Mouse (Mus musculus): ENCODE results near the gene Pask. TPM values are rescaled to one million over a fixed set of nuclear protein-coding genes. Genes with fewer than 3 reads are reported as not detected.

Pask gene
- polyA plus RNA-seq, 1 experiment from 2014 or later, result 2.3 TPM

DNA sequence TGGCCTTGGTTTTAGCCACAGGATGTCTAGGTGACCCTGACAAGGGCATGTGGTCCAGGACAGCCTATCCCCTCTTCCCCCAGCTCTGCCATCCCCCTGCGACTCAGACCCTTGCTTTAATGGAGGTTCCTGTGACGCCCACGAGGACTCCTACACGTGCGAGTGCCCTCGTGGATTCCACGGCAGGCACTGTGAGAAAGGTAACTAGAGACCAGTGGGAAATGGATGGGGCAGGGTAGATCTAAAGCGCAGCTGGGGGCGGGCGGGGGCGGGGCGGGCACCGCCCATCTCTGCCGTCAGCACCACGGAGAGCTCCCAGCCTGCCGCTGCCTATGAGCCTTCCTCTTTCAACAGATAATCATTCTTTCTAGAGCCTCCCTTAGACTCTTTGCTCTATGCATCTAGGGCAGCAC lies 70.9 kb downstream of the Pask start:
- no peak for ATAC-seq
- peak; percentile 64 for DNase-seq
- Histone ChIP-seq H3K27me3 (ENCODE audit: insufficient read depth, low read length) (no peaks in the 10 kb centered on the region), H3K27ac (ENCODE audit: low read depth) (no peak overlapping the region), H3K4me2 (ENCODE audit: low read depth, low read length) (no peak overlapping the region), H3K4me3 (ENCODE audit: low read depth, low read length) (no peak overlapping the region), H3K9me3 (ENCODE audit: low read length) (no peaks in the 10 kb centered on the region), H3K36me3 (replicated peaks; ENCODE audit: insufficient read depth, low read length) (no peaks in the 10 kb centered on the region), H3K9ac (replicated peaks) (no peak overlapping the region), H3K4me1 (ENCODE audit: insufficient read depth) (no peaks in the 10 kb centered on the region)
- TF ChIP-seq CTCF (IDR thresholded peaks at IDR 0.05; ENCODE audit: low read depth), result no peak
- TF ChIP-seq EP300 (IDR thresholded peaks at IDR 0.05; ENCODE audit: low read depth), result no peak
- WGBS (ENCODE audit: insufficient replicate concordance), result 5% methylated on average over 16 of the region's 16 CpGs

- Histone ChIP-seq H3K36me3 (replicated peaks; ENCODE audit: insufficient read depth, low read length) (no peaks in the 10 kb centered on the region), H3K9ac (replicated peaks) (no peak overlapping the region), H3K4me1 (ENCODE audit: insufficient read depth) (no peaks in the 10 kb centered on the region), H3K4me2 (ENCODE audit: low read depth, low read length) (no peak overlapping the region), H3K4me3 (ENCODE audit: low read depth, low read length) (no peak overlapping the region), H3K27ac (ENCODE audit: low read depth) (no peak overlapping the region), H3K27me3 (ENCODE audit: insufficient read depth, low read length) (no peaks in the 10 kb centered on the region), H3K9me3 (ENCODE audit: low read length) (no peaks in the 10 kb centered on the region)
- no peak for TF ChIP-seq EP300 (IDR thresholded peaks at IDR 0.05; ENCODE audit: low read depth)
- TF ChIP-seq CTCF (IDR thresholded peaks at IDR 0.05; ENCODE audit: low read depth), result no peak
- 69% methylated on average over 6 of the region's 6 CpGs for WGBS (ENCODE audit: insufficient replicate concordance)
- DNase-seq, result no peak
- no peak for ATAC-seq
Observed at GRCm38 (mm10) chr1:93271751-93272150, 71.5 kb downstream of the Pask start.

DNA sequence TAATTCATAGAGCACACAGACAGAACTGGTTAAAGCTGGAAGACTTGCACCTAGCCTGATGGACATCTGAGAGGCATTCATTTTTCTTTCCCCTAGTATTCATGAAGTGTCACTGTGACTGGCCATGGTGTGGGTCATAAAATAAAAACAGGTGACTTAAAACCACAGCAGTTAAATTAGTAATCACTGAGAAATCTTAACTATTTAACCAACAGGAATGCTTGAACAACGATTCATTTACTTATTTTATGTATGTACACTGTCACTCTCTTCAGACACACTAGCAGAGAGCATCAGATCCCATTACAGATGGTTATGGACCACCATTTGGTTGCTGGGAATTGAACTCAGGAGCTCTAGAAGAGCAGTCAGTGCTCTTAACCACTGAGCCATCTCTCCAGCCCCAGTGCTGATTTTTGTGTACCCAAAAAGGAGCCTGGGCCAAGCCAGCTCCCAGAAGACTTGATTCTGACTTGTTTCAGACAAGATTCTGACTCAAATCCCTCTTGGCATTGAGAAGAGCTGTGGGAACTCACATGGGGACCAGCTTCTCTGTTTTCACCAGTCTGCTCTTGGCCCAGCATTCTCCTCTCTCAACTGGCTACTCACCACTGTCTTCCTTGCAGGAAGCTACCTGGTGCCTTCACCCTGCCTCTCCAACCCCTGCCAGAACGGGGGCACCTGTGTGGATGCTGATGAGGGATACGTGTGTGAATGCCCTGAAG lies 72.6 kb downstream of the Pask start:
- no peak for DNase-seq
- Histone ChIP-seq H3K27me3 (ENCODE audit: insufficient read depth, low read length) (no peaks in the 10 kb centered on the region), H3K36me3 (replicated peaks; ENCODE audit: insufficient read depth, low read length) (no peaks in the 10 kb centered on the region), H3K9me3 (ENCODE audit: low read length) (no peaks in the 10 kb centered on the region), H3K9ac (replicated peaks) (no peak overlapping the region), H3K4me1 (ENCODE audit: insufficient read depth) (no peaks in the 10 kb centered on the region), H3K27ac (ENCODE audit: low read depth) (no peak overlapping the region), H3K4me2 (ENCODE audit: low read depth, low read length) (no peak overlapping the region), H3K4me3 (ENCODE audit: low read depth, low read length) (no peak overlapping the region)
- WGBS (ENCODE audit: insufficient replicate concordance), result 46% methylated on average over 3 of the region's 3 CpGs
- ATAC-seq, result no peak
- no peak for TF ChIP-seq EP300 (IDR thresholded peaks at IDR 0.05; ENCODE audit: low read depth)
- TF ChIP-seq CTCF (IDR thresholded peaks at IDR 0.05; ENCODE audit: low read depth), result no peak

DNA sequence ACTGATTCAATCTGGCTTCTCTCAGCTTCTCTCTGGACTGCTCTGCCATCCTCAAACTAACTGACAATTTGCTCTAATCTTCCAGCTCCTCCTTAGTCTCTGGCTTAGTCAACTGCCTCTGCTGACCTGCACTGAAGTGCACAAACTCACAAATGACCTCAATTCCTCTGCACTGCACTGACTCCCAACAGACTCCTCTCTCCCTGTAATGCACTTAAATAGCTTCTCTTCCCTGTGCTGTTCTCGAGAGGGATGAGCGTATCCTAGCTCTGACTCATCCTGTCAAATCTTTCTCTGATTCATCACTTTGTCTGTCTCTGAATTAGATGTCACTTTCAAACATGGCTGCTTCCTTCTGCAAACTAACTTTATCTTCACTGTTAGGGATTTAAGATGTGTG lies 75.0 kb downstream of the Pask start:
- Histone ChIP-seq H3K27ac (ENCODE audit: low read depth) (no peak overlapping the region), H3K4me1 (ENCODE audit: insufficient read depth) (no peaks in the 10 kb centered on the region), H3K4me2 (ENCODE audit: low read depth, low read length) (no peak overlapping the region), H3K27me3 (ENCODE audit: insufficient read depth, low read length) (no peaks in the 10 kb centered on the region), H3K9me3 (ENCODE audit: low read length) (no peaks in the 10 kb centered on the region), H3K4me3 (ENCODE audit: low read depth, low read length) (no peak overlapping the region), H3K36me3 (replicated peaks; ENCODE audit: insufficient read depth, low read length) (no peaks in the 10 kb centered on the region), H3K9ac (replicated peaks) (no peak overlapping the region)
- TF ChIP-seq EP300 (IDR thresholded peaks at IDR 0.05; ENCODE audit: low read depth), result no peak
- TF ChIP-seq CTCF (IDR thresholded peaks at IDR 0.05; ENCODE audit: low read depth), result no peak
- ATAC-seq (no peak), DNase-seq (no peak)
- WGBS (ENCODE audit: insufficient replicate concordance), result 81% methylated on average over 2 of the region's 2 CpGs

DNA sequence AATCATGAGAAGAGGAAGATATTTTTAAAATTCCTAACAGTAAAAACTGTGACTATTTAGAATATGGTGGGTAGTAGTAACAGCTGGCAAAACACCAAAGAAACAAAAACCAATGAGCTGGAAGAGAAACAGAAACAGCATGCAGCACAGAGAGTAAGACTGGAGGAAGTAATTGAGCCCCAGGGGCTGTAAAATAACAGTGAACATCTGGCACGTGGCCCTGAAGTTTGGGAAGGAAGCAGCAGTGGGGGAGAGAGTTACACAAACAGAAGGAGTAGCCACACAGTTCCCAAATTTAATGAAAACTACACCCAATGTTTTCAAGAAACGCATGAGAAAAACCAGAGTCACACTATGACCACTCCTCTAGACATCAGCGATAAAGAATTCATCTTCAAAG lies 76.1 kb downstream of the Pask start:
- H3K36me3 ChIP-seq (replicated peaks; ENCODE audit: insufficient read depth, low read length), result no peaks in the 10 kb centered on the region
- no peak overlapping the region for H3K9ac ChIP-seq (replicated peaks)
- TF ChIP-seq CTCF (IDR thresholded peaks at IDR 0.05; ENCODE audit: low read depth) (no peak), EP300 (IDR thresholded peaks at IDR 0.05; ENCODE audit: low read depth) (no peak)
- ATAC-seq, result no peak
- no peak overlapping the region for H3K4me3 ChIP-seq (ENCODE audit: low read depth, low read length)
- H3K27me3 ChIP-seq (ENCODE audit: insufficient read depth, low read length), result no peaks in the 10 kb centered on the region
- no peaks in the 10 kb centered on the region for H3K9me3 ChIP-seq (ENCODE audit: low read length)
- 28% methylated on average over 3 of the region's 3 CpGs for WGBS (ENCODE audit: insufficient replicate concordance)
- no peak overlapping the region for H3K27ac ChIP-seq (ENCODE audit: low read depth)
- H3K4me2 ChIP-seq (ENCODE audit: low read depth, low read length), result no peak overlapping the region
- DNase-seq, result no peak
- no peaks in the 10 kb centered on the region for H3K4me1 ChIP-seq (ENCODE audit: insufficient read depth)

Small RNA genes lying within 50 kb of the gene (microRNA-seq; reads per million reads assigned to microRNA genes)
- gene Mir6345 (not detected), gene Mir6901 (not detected), gene Mir6902 (not detected)

Other genes starting within 250 kb of the Pask start
- gene Kif1a, start 241.5 kb downstream of the Pask start, polyA plus RNA-seq (2015; fragmentation: Nextera tagmentation; extraction: Ambion mirVana), result 0.17 and 0.28 TPM in 2 replicates
- gene Agxt, start 208.2 kb downstream of the Pask start, polyA plus RNA-seq (2015; fragmentation: Nextera tagmentation; extraction: Ambion mirVana), result 443 and 456 TPM in 2 replicates
- 0.51 and 0.99 TPM in 2 replicates for gene 2310007B03Rik, start 182.5 kb downstream of the Pask start, polyA plus RNA-seq (2015; fragmentation: Nextera tagmentation; extraction: Ambion mirVana)
- gene Crocc2, start 174.8 kb downstream of the Pask start, polyA plus RNA-seq (2015; fragmentation: Nextera tagmentation; extraction: Ambion mirVana), result not detected in 2 replicates
- gene Sned1, start 107.6 kb downstream of the Pask start, polyA plus RNA-seq (2015; fragmentation: Nextera tagmentation; extraction: Ambion mirVana), result 0.25 and 0.54 TPM in 2 replicates
- 8.7 and 9.4 TPM in 2 replicates for gene Mterf4, start 37.6 kb downstream of the Pask start, polyA plus RNA-seq (2015; fragmentation: Nextera tagmentation; extraction: Ambion mirVana)
- gene Ppp1r7, start 628 bp downstream of the Pask start, polyA plus RNA-seq (2015; fragmentation: Nextera tagmentation; extraction: Ambion mirVana), result 19.5 and 21.2 TPM in 2 replicates
- gene Ano7, start 30.4 kb upstream of the Pask start, polyA plus RNA-seq (2015; fragmentation: Nextera tagmentation; extraction: Ambion mirVana), result not detected in 2 replicates
- gene Hdlbp, start 135.3 kb upstream of the Pask start, polyA plus RNA-seq (2015; fragmentation: Nextera tagmentation; extraction: Ambion mirVana), result 106 and 131 TPM in 2 replicates
- gene Farp2, start 168.6 kb upstream of the Pask start, polyA plus RNA-seq (2015; fragmentation: Nextera tagmentation; extraction: Ambion mirVana), result 3.9 and 4.0 TPM in 2 replicates

Measured in liver, postnatal 0 days (tissue).